Mouse (Mus musculus): ENCODE measurements at regions not wholly inside any gene's neighbourhood (a gene's known extent, or its start where the extent isn't known, plus 50 kb on each side); places are given as distances from the start of the nearest gene placed in this dataset.

DNA sequence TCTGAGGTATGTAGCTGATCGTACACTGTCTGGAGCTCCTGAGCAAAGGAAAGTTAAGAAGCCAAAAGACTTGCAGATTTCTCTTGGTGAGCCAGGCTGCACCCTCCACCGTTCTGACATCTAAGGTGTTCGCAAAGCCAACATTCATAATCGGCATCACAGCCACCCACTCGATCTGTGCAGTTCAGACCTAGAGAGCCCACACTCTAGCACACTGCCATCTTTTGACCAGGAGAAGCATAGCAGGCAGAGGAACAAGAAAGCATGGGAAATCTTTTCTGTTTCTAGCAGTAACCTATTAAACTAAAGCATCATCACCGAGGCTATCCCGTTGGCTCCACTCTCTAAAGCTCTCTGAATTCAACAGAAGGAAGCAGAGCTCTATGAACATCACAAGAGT, 59.2 kb downstream of the Areg start:
- 50% methylated on average over 7 of the region's 7 CpGs for WGBS
- Histone ChIP-seq H3K4me2 (no peak overlapping the region), H3K4me3 (ENCODE audit: low read depth, low read length) (no peak overlapping the region), H3K9me3 (ENCODE audit: control insufficient read depth, low read length) (no peaks in the 10 kb centered on the region), H3K27ac (ENCODE audit: low read depth, low read length) (no peak overlapping the region), H3K4me1 (ENCODE audit: control insufficient read depth, insufficient read depth, low read length) (no peaks in the 10 kb centered on the region), H3K27me3 (ENCODE audit: control insufficient read depth, insufficient read depth, low read length) (no peaks in the 10 kb centered on the region), H3K36me3 (ENCODE audit: control insufficient read depth, insufficient read depth, low read length) (no peaks in the 10 kb centered on the region), H3K9ac (ENCODE audit: low read length) (no peak overlapping the region)
- ATAC-seq (ENCODE audit: low FRiP score), result peak; percentile 59
- no peak for DNase-seq (ENCODE audit: low spot score, missing footprints)

DNA sequence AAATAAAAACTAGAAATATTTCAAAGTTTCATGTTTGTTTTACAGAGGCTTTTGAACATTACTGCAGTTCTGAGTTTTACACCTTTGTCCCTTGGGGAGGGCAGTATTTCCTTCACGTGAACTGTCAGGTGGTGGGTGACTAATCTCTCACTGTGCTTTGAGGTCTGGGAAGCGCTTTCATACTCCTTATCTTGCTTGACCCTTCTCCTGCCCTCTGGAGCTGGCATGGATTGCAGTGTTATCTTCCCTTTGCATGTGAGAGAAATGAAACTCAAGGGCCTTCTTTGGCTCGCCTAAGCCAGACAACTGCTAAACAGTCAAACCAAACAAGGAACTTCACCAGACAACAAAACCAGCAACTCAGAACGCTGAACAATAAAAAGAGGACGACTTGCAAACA, 61.0 kb downstream of the Areg start:
- H3K36me3 ChIP-seq (ENCODE audit: control insufficient read depth, insufficient read depth, low read length), result no peaks in the 10 kb centered on the region
- no peak overlapping the region for H3K4me2 ChIP-seq
- H3K4me1 ChIP-seq (ENCODE audit: control insufficient read depth, insufficient read depth, low read length), result no peaks in the 10 kb centered on the region
- no peak overlapping the region for H3K27ac ChIP-seq (ENCODE audit: low read depth, low read length)
- no peaks in the 10 kb centered on the region for H3K27me3 ChIP-seq (ENCODE audit: control insufficient read depth, insufficient read depth, low read length)
- H3K9me3 ChIP-seq (ENCODE audit: control insufficient read depth, low read length), result no peaks in the 10 kb centered on the region
- no peak overlapping the region for H3K9ac ChIP-seq (ENCODE audit: low read length)
- no peak overlapping the region for H3K4me3 ChIP-seq (ENCODE audit: low read depth, low read length)
- no peak for DNase-seq (ENCODE audit: low spot score, missing footprints)
- WGBS, result 75% methylated on average over 5 of the region's 5 CpGs
- no peak for ATAC-seq (ENCODE audit: low FRiP score)

DNA sequence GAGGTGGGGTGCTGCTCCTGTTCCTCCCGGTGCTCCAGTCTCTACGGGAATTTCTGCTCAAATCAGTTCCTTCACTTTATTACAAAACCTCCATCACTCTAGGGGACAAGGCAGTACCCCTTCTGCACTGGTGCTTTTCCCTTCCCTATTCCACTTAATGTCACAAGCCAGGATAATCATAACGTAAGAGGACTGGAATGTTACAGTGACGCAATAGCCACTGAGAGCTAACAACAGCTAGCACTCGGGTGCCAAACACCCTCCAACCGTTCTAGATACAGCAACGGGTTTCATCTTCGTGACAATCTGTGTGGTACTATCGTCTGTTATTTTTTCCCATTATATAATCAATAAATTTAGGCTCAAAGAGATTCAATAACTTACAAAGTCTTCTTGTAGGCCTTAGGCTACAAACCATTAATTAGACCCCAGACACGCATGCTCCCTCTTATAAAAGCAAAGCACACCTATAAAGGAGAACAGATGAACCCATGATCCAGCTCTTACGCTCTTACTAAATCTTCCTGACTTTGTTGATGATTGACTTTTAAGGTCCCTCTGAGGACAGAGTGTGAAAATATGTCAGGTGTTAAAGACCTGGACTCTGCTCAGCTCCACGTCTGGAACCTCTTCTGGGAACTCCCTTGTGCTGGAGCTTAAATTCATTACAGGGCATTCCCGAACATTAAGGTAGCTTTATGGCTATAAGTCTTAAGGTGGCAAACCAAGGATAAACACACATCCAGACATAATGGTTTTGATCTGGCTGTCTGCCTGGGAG, 65.0 kb downstream of the Areg start:
- Histone ChIP-seq H3K27ac (ENCODE audit: low read depth, low read length) (no peak overlapping the region), H3K4me2 (no peak overlapping the region), H3K9me3 (ENCODE audit: control insufficient read depth, low read length) (no peaks in the 10 kb centered on the region), H3K4me3 (ENCODE audit: low read depth, low read length) (no peak overlapping the region), H3K27me3 (ENCODE audit: control insufficient read depth, insufficient read depth, low read length) (no peaks in the 10 kb centered on the region), H3K9ac (ENCODE audit: low read length) (no peak overlapping the region), H3K36me3 (ENCODE audit: control insufficient read depth, insufficient read depth, low read length) (no peaks in the 10 kb centered on the region), H3K4me1 (ENCODE audit: control insufficient read depth, insufficient read depth, low read length) (no peaks in the 10 kb centered on the region)
- 87% methylated on average over 13 of the region's 13 CpGs for WGBS
- DNase-seq (ENCODE audit: low spot score, missing footprints) (no peak), ATAC-seq (ENCODE audit: low FRiP score) (no peak)

DNA sequence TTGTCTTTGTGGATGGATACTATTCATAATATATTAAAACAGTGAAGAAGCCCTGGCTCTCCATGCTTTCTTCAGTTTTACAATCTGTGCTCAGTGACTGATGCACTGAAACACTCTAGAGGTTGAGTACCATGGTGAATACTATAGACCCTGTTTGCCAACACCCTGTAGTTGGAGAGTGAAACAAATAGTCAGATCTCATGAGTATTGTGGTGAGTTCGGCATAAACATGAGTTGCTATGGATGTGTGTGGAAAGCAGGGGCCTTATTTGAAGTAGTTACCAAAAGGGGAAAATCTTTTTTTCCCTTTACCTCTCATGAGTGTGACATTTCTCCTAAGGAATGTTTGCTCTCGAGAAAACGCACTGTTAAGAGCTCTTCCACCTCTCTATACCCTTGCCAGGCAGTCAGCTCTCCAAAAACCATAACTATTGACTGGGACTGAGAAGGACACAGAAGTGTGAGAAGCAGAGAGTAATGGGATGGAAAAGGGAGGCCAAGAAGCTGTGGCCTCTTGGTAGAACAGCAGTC, 66.0 kb downstream of the Areg start:
- Histone ChIP-seq H3K9me3 (ENCODE audit: control insufficient read depth, low read length) (no peaks in the 10 kb centered on the region), H3K27me3 (ENCODE audit: control insufficient read depth, insufficient read depth, low read length) (no peaks in the 10 kb centered on the region), H3K27ac (ENCODE audit: low read depth, low read length) (no peak overlapping the region), H3K4me1 (ENCODE audit: control insufficient read depth, insufficient read depth, low read length) (no peaks in the 10 kb centered on the region), H3K9ac (ENCODE audit: low read length) (no peak overlapping the region), H3K36me3 (ENCODE audit: control insufficient read depth, insufficient read depth, low read length) (no peaks in the 10 kb centered on the region), H3K4me3 (ENCODE audit: low read depth, low read length) (no peak overlapping the region), H3K4me2 (no peak overlapping the region)
- 76% methylated on average over 3 of the region's 3 CpGs for WGBS
- ATAC-seq (ENCODE audit: low FRiP score) (no peak), DNase-seq (ENCODE audit: low spot score, missing footprints) (no peak)

DNA sequence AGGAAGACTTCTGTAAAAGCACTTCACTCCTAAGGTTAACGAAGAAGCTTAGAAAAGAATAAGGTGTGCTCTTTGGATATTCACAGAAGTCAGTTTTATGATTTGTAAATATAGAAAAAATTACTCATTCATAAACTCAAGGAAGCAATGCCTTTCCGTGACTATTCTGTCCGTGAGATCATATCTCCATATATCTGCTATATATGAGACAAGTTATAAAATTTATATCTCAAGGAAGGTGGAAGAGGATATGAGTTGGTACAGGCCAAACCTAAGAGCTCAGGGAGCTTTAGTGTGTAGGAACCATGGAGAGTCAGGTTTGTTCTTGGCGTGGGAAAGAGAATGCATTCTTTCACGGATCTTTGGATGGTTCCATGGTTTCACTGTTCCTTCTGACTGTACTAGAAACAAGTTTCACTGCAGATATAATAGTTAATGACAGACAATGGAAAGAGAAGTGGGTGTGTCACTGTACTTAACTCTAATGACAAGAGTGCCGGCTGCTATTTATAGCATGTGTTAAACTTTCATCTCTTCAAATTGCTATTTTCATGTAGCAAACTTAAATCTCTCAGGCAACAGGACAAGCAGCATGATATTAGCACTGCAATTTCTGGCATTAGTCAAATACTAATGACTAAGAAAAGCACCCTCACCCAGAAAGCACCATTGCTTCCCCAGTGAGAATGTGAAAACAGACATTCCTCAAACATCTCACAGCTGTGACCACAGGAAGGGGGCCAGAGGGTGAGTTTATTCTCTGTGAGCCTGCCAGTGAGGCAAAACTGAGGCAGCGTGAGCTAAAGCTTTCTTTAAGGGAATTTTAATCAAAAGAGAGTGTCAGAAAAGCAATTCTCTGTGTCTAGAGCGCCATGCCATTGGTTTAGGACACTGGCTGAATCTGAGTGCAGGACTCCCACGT, 67.4 kb downstream of the Areg start:
- 84% methylated on average over 9 of the region's 9 CpGs for WGBS
- Histone ChIP-seq H3K9me3 (ENCODE audit: control insufficient read depth, low read length) (no peaks in the 10 kb centered on the region), H3K4me1 (ENCODE audit: control insufficient read depth, insufficient read depth, low read length) (no peaks in the 10 kb centered on the region)

DNA sequence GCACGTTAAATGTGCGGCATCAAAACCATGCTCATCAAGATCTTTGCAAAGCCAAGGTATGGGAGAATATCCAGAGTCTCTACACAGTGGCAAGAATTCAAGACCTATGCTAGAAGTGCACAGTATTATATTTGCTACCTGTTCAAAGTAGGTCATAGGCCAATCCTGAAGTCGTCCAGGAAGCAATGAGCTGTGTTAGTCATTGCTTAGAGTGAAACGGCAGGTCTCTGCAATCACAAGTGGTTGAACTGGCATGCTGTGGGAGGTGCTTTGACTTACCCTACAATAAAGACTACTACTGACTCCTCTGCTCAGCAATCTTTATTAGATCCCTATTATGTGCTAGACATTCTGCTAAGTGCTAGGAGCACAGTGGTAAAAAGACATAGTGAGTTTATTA, 80.8 kb downstream of the Areg start:
- Histone ChIP-seq H3K9me3 (ENCODE audit: control insufficient read depth, low read length) (no peaks in the 10 kb centered on the region), H3K9ac (ENCODE audit: low read length) (no peak overlapping the region), H3K4me1 (ENCODE audit: control insufficient read depth, insufficient read depth, low read length) (no peaks in the 10 kb centered on the region), H3K4me2 (no peak overlapping the region), H3K36me3 (ENCODE audit: control insufficient read depth, insufficient read depth, low read length) (no peaks in the 10 kb centered on the region), H3K27ac (ENCODE audit: low read depth, low read length) (no peak overlapping the region), H3K27me3 (ENCODE audit: control insufficient read depth, insufficient read depth, low read length) (no peaks in the 10 kb centered on the region), H3K4me3 (ENCODE audit: low read depth, low read length) (no peak overlapping the region)
- WGBS, result 86% methylated on average over 4 of the region's 4 CpGs
- ATAC-seq (ENCODE audit: low FRiP score) (no peak), DNase-seq (ENCODE audit: low spot score, missing footprints) (no peak)

More for the DNA sequence above, 67.4 kb downstream of the Areg start:
- H3K4me3 ChIP-seq (ENCODE audit: low read depth, low read length), result no peak overlapping the region
- no peaks in the 10 kb centered on the region for H3K36me3 ChIP-seq (ENCODE audit: control insufficient read depth, insufficient read depth, low read length)
- no peak overlapping the region for H3K4me2 ChIP-seq
- DNase-seq (ENCODE audit: low spot score, missing footprints) (no peak), ATAC-seq (ENCODE audit: low FRiP score) (no peak)
- H3K9ac ChIP-seq (ENCODE audit: low read length), result no peak overlapping the region
- H3K27ac ChIP-seq (ENCODE audit: low read depth, low read length), result no peak overlapping the region
- no peaks in the 10 kb centered on the region for H3K27me3 ChIP-seq (ENCODE audit: control insufficient read depth, insufficient read depth, low read length)

DNA sequence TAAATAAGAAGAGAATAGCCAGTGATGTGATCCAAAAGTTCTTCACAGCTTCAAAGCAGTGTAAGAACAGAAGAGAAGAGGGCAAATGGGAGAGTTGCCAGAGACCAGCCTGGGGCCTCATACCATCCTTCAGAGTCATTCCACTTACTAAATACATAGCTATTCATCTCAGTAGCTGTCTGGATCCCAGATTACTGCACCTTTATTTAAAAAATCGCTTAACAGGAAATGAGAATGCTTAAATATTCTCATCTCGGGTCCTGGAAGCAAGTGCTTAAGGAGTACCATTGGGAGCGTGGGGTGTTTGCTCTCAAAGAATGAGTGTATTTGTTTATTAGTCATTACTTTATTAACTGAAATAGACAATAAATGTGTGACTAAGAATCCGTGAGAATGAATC, 102.3 kb downstream of the Areg start:
- H3K4me3 ChIP-seq (ENCODE audit: low read depth, low read length), result no peak overlapping the region
- no peak overlapping the region for H3K9ac ChIP-seq (ENCODE audit: low read length)
- 71% methylated on average over 4 of the region's 4 CpGs for WGBS
- DNase-seq (ENCODE audit: low spot score, missing footprints) (no peak), ATAC-seq (ENCODE audit: low FRiP score) (no peak)
- no peaks in the 10 kb centered on the region for H3K9me3 ChIP-seq (ENCODE audit: control insufficient read depth, low read length)
- no peak overlapping the region for H3K4me2 ChIP-seq
- no peaks in the 10 kb centered on the region for H3K27me3 ChIP-seq (ENCODE audit: control insufficient read depth, insufficient read depth, low read length)
- no peaks in the 10 kb centered on the region for H3K36me3 ChIP-seq (ENCODE audit: control insufficient read depth, insufficient read depth, low read length)
- H3K4me1 ChIP-seq (ENCODE audit: control insufficient read depth, insufficient read depth, low read length), result no peaks in the 10 kb centered on the region
- H3K27ac ChIP-seq (ENCODE audit: low read depth, low read length), result no peak overlapping the region

DNA sequence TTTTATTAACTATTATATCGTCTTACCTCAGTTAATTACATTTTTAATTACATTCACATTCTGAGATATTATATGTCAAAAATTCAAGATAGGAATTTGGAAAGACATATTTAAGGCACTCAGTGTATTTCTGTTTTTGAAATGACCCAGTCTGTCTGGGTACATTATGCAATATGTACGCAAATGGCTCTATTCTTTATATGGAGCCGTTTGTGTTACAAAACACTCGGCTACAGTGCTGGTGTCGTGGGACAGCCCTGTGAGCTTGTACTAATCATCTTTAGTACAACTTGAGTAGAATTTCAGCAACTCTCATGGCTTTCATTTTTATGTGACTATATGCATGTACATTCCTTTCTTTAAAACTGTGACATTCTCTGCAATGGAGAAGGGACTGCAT, 108.0 kb downstream of the Areg start:
- H3K36me3 ChIP-seq (ENCODE audit: control insufficient read depth, insufficient read depth, low read length), result no peaks in the 10 kb centered on the region
- no peak overlapping the region for H3K4me2 ChIP-seq
- H3K4me3 ChIP-seq (ENCODE audit: low read depth, low read length), result no peak overlapping the region
- no peak overlapping the region for H3K27ac ChIP-seq (ENCODE audit: low read depth, low read length)
- no peak overlapping the region for H3K9ac ChIP-seq (ENCODE audit: low read length)
- H3K9me3 ChIP-seq (ENCODE audit: control insufficient read depth, low read length), result no peaks in the 10 kb centered on the region
- no peaks in the 10 kb centered on the region for H3K4me1 ChIP-seq (ENCODE audit: control insufficient read depth, insufficient read depth, low read length)
- no peak for ATAC-seq (ENCODE audit: low FRiP score)
- H3K27me3 ChIP-seq (ENCODE audit: control insufficient read depth, insufficient read depth, low read length), result no peaks in the 10 kb centered on the region
- WGBS, result 91% methylated on average over 5 of the region's 5 CpGs
- no peak for DNase-seq (ENCODE audit: low spot score, missing footprints)

DNA sequence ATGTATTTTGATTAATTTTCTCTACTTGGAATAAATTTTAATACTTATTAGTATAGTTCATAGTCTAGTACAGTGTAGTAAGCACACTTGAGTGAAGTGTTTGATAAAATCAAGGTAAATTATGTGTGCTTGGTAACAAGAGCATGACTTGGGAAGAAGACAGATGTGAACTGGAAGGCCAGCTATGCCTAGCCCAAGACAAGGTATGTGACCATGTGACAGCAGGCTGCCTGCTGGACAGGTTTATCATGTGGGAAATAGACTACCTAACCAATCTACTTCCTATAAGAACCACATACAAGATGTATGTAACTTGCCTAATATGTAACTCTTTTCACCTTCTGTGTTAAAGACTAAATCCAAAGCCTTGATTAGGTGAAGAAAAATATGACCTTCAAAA, 122.5 kb downstream of the Areg start:
- DNase-seq (ENCODE audit: low spot score, missing footprints) (no peak), ATAC-seq (ENCODE audit: low FRiP score) (no peak)
- no peaks in the 10 kb centered on the region for H3K27me3 ChIP-seq (ENCODE audit: control insufficient read depth, insufficient read depth, low read length)
- no peaks in the 10 kb centered on the region for H3K4me1 ChIP-seq (ENCODE audit: control insufficient read depth, insufficient read depth, low read length)
- H3K36me3 ChIP-seq (ENCODE audit: control insufficient read depth, insufficient read depth, low read length), result no peaks in the 10 kb centered on the region
- no peak overlapping the region for H3K9ac ChIP-seq (ENCODE audit: low read length)
- H3K4me2 ChIP-seq, result no peak overlapping the region
- no peak overlapping the region for H3K4me3 ChIP-seq (ENCODE audit: low read depth, low read length)
- no peak overlapping the region for H3K27ac ChIP-seq (ENCODE audit: low read depth, low read length)
- H3K9me3 ChIP-seq (ENCODE audit: control insufficient read depth, low read length), result no peaks in the 10 kb centered on the region
